Mouse (Mus musculus): Measurements from ENCODE around the gene Fam160b1. TPM values are rescaled to one million over a fixed set of nuclear protein-coding genes. Genes with fewer than 3 reads are reported as not detected.

Fam160b1 gene
- total and polyA plus RNA-seq, 3 experiments = 4.4 to 7.7 (median 4.8) TPM

DNA sequence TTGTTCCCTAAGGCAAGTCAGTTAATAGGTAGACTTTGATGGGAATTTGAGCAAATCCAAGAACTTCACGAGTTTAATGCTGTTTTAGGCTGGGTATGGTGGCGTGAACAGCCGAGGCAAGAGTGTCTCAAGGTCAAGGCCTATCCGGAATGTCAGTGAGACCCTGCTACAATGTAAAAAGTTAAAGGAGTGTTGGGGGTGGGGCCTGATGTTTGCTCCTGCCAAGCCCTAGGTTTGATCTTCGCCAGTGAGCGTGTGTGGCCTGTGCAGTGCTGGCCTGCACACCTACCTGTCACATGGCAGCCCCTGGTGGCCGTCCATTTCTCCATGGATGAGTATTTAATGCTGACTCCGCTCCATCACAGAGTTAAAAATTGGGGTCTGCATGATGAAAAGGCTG is 5.5 kb downstream of the Fam160b1 start:
- Histone ChIP-seq H3K27me3 (replicated peaks) (no peaks in the 10 kb centered on the region), H3K9ac (ENCODE audit: insufficient read depth, low read depth) (no peak overlapping the region), H3K9me3 (replicated peaks; ENCODE audit: low read length) (no peaks in the 10 kb centered on the region), H3K36me3 (replicated peaks in 1 of 2; ENCODE audit: control insufficient read depth in 1 of 2, insufficient read depth in 1 of 2, low read length in 1 of 2) (peaks cover 14 to 63% of the 10 kb centered on the region in 2 experiments), H3K4me1 (ENCODE audit: control insufficient read depth in 1 of 2, insufficient read depth in 2 of 2) (peaks cover 5 to 27% of the 10 kb centered on the region in 2 experiments; a peak in 2 of 4 replicates), H3K79me2 (replicated peaks; ENCODE audit: control insufficient read depth, extremely low read depth, insufficient read depth, poor library complexity, severe bottlenecking) (peaks cover 43% of the 10 kb centered on the region), H3K4me2 (ENCODE audit: insufficient read depth, low read depth, poor library complexity, severe bottlenecking) (no peak overlapping the region), H3K4me3 (replicated peaks in 1 of 3; ENCODE audit: low read depth in 2 of 3, low read length in 2 of 3, poor library complexity in 1 of 3) (no peak overlapping the region), H3K27ac (ENCODE audit: insufficient read depth, low read depth) (no peak overlapping the region)
- in situ Hi-C loops (cut with MboI; ENCODE audit: low pct_ligation_motif_present, low pct_unique_long_range_greater_than_20kb, low sequenced_read_pairs) = no loop called here
- DNase-seq (ENCODE audit: extremely low read depth) = no peak
- dilution Hi-C loops (cut with MboI; ENCODE audit: extremely low pct_ligation_motif_present, extremely low pct_unique_long_range_greater_than_20kb, low sequenced_read_pairs) = no loop called here
- TF ChIP-seq ETS1 (conservative IDR thresholded peaks at IDR 0.05; ENCODE audit: low read depth, low read length) (no peak), POLR2A (IDR thresholded peaks at IDR 0.05; ENCODE audit: low read depth, low read length) (no peak), PAX5 (IDR thresholded peaks at IDR 0.05; ENCODE audit: low read length) (no peak), TCF12 (IDR thresholded peaks at IDR 0.05; ENCODE audit: low read depth, low read length) (no peak), POLR2AphosphoS2 (IDR thresholded peaks at IDR 0.05; ENCODE audit: low read depth, low read length) (no peak), TBP (conservative IDR thresholded peaks at IDR 0.05; ENCODE audit: low read depth, low read length) (no peak), BHLHE40 (IDR thresholded peaks at IDR 0.05; ENCODE audit: low read depth, low read length) (no peak), SMC3 (IDR thresholded peaks at IDR 0.05; ENCODE audit: low read depth, low read length) (no peak), MAX (IDR thresholded peaks at IDR 0.05; ENCODE audit: low read length) (no peak), USF2 (conservative IDR thresholded peaks at IDR 0.05; ENCODE audit: low read depth, low read length) (no peak)

DNA sequence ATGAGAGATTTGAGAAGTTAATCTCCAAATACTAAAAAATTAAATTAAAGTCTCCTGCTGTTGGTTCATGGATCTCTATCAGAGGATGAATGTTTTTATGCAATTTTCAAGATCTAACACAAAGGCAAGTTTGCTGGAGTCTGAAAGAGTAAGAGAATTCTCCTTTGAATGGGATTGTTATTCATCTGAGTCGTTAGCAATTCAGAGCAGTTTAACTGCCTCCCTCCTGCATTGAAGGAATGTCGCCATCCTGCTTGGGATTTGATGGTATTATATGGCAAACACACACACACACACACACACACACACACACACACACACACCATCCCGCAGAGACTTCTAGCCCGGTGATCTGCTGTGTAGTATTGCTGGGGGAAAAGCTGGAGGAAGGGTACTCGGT is 6.1 kb downstream of the Fam160b1 start:
- Histone ChIP-seq H3K79me2 (replicated peaks; ENCODE audit: control insufficient read depth, extremely low read depth, insufficient read depth, poor library complexity, severe bottlenecking) (peaks cover 40% of the 10 kb centered on the region), H3K27me3 (replicated peaks) (no peaks in the 10 kb centered on the region), H3K9me3 (replicated peaks; ENCODE audit: low read length) (no peaks in the 10 kb centered on the region), H3K36me3 (replicated peaks in 1 of 2; ENCODE audit: control insufficient read depth in 1 of 2, insufficient read depth in 1 of 2, low read length in 1 of 2) (peaks cover 19 to 69% of the 10 kb centered on the region in 2 experiments), H3K4me2 (ENCODE audit: insufficient read depth, low read depth, poor library complexity, severe bottlenecking) (no peak overlapping the region), H3K4me3 (replicated peaks in 1 of 3; ENCODE audit: low read depth in 2 of 3, low read length in 2 of 3, poor library complexity in 1 of 3) (no peak overlapping the region), H3K27ac (ENCODE audit: insufficient read depth, low read depth) (no peak overlapping the region), H3K9ac (ENCODE audit: insufficient read depth, low read depth) (no peak overlapping the region), H3K4me1 (ENCODE audit: control insufficient read depth in 1 of 2, insufficient read depth in 2 of 2) (peaks cover 5 to 27% of the 10 kb centered on the region in 2 experiments; a peak in 2 of 4 replicates)
- in situ Hi-C loops (cut with MboI; ENCODE audit: low pct_ligation_motif_present, low pct_unique_long_range_greater_than_20kb, low sequenced_read_pairs) (no loop called here), dilution Hi-C loops (cut with MboI; ENCODE audit: extremely low pct_ligation_motif_present, extremely low pct_unique_long_range_greater_than_20kb, low sequenced_read_pairs) (no loop called here)
- no peak for TF ChIP-seq KAT2A (IDR thresholded peaks at IDR 0.05; ENCODE audit: insufficient replicate concordance, low read length)
- no peak for TF ChIP-seq GABPA (IDR thresholded peaks at IDR 0.05; ENCODE audit: insufficient replicate concordance, low read depth, low read length)
- no peak for TF ChIP-seq USF2 (conservative IDR thresholded peaks at IDR 0.05; ENCODE audit: low read depth, low read length)
- no peak for TF ChIP-seq ZKSCAN1 (IDR thresholded peaks at IDR 0.05; ENCODE audit: borderline replicate concordance, low read depth, low read length)
- TF ChIP-seq MYC (IDR thresholded peaks at IDR 0.05; ENCODE audit: low read depth, low read length) = no peak
- TF ChIP-seq MAZ (IDR thresholded peaks at IDR 0.05; ENCODE audit: low read depth, low read length) = no peak
- no peak for TF ChIP-seq ELF1 (IDR thresholded peaks at IDR 0.05; ENCODE audit: low read depth, low read length)
- TF ChIP-seq EP300 (IDR thresholded peaks at IDR 0.05; ENCODE audit: low read length) = no peak
- no peak for TF ChIP-seq RAD21 (IDR thresholded peaks at IDR 0.05; ENCODE audit: low read depth, low read length)
- TF ChIP-seq POLR2AphosphoS2 (IDR thresholded peaks at IDR 0.05; ENCODE audit: low read depth, low read length) = no peak
- no peak for DNase-seq (ENCODE audit: extremely low read depth)
